Mouse (Mus musculus) kidney, adult 2 months (tissue): ENCODE results near the gene Adh6b.

ENCODE experiments used
- CTCF ChIP-seq: fragments of 200-500 bp; conservative IDR thresholded peaks from 2 replicates; pipeline ENCODE4 v1.5.1; 2011; ENCODE audit warnings: low read depth, mild to moderate bottlenecking, control low read depth, low read length, moderate library complexity, mixed read lengths; ENCODE audit not compliant: insufficient read depth, insufficient read length
- POLR2A ChIP-seq: fragments of 200-500 bp; IDR thresholded peaks from one replicate; pipeline ENCODE4 v1.6.1; 2011; ENCODE audit warnings: low read depth, low read length, control low read depth

- no peak for TF ChIP-seq CTCF
- no peak for TF ChIP-seq POLR2A
These were observed 38.9 kb upstream of the Adh6b start for GRCm38 (mm10) chr3:138302676-138303075.
